Mouse (Mus musculus): ENCODE measurements around the gene Rbms2. TPM values are rescaled to one million over a fixed set of nuclear protein-coding genes. Genes with fewer than 3 reads are reported as not detected.
"Not testable (repeated sequence)": the region's sequence is repeated elsewhere in the genome, so short reads cannot be mapped to it uniquely, and the experiment has no call there.

Rbms2 gene
- total RNA-seq, 2 experiments from 2014 or later, result 51.8 to 71.2 TPM

GRCm38 (mm10) chr10:128210954-128211353 is 30.9 kb upstream of the Rbms2 start:
- peak overlapping the region; percentile 90 for H3K27ac ChIP-seq
- TF ChIP-seq CTCF (IDR thresholded peaks at IDR 0.05), result no peak
- peak overlapping the region; percentile 73 for H3K4me3 ChIP-seq
- intact Hi-C loops (cut with DNase I), result no loop called here
- peak; percentile 41 for DNase-seq

GRCm38 (mm10) chr10:128210131-128210530 is 30.0 kb upstream of the Rbms2 start:
- intact Hi-C loops (cut with DNase I), result no loop called here
- H3K27ac ChIP-seq, result no peak overlapping the region
- no peak for DNase-seq
- H3K4me3 ChIP-seq, result peak overlapping the region; percentile 73
- TF ChIP-seq CTCF (IDR thresholded peaks at IDR 0.05), result no peak

GRCm38 (mm10) chr10:128209311-128210009 is 29.4 kb upstream of the Rbms2 start:
- no peak for TF ChIP-seq CTCF (IDR thresholded peaks at IDR 0.05)
- Histone ChIP-seq H3K27ac (no peak overlapping the region), H3K4me3 (no peak overlapping the region)
- intact Hi-C loops (cut with DNase I), result no loop called here
- DNase-seq, result no peak

- DNase-seq, result no peak
- Histone ChIP-seq H3K27ac (no peak overlapping the region), H3K4me3 (no peak overlapping the region)
- intact Hi-C loops (cut with DNase I), result no loop called here
- TF ChIP-seq CTCF (IDR thresholded peaks at IDR 0.05), result no peak
These were observed 28.2 kb upstream of the Rbms2 start for GRCm38 (mm10) chr10:128208326-128208725.

GRCm38 (mm10) chr10:128204941-128205340 is 24.8 kb upstream of the Rbms2 start:
- intact Hi-C loops (cut with DNase I), result no loop called here
- no peak overlapping the region for H3K4me3 ChIP-seq
- no peak for TF ChIP-seq CTCF (IDR thresholded peaks at IDR 0.05)
- DNase-seq, result no peak
- no peak overlapping the region for H3K27ac ChIP-seq

- no peak overlapping the region for H3K4me3 ChIP-seq
- no peak for DNase-seq
- no peak overlapping the region for H3K27ac ChIP-seq
- intact Hi-C loops (cut with DNase I), result no loop called here
- no peak for TF ChIP-seq CTCF (IDR thresholded peaks at IDR 0.05)
These were observed 21.8 kb upstream of the Rbms2 start for GRCm38 (mm10) chr10:128201856-128202255.

- peak overlapping the region; percentile 89 for H3K4me3 ChIP-seq
- peak; percentile 22 for DNase-seq
- no peak for TF ChIP-seq CTCF (IDR thresholded peaks at IDR 0.05)
- peak overlapping the region; percentile 89 for H3K27ac ChIP-seq
- intact Hi-C loops (cut with DNase I), result no loop called here
These were observed 14.7 kb upstream of the Rbms2 start for GRCm38 (mm10) chr10:128194551-128195461.

- TF ChIP-seq CTCF (IDR thresholded peaks at IDR 0.05), result no peak
- DNase-seq, result peak; percentile 99
- intact Hi-C loops (cut with DNase I), result no loop called here
- Histone ChIP-seq H3K4me3 (peak within 1 kb of the TSS; percentile 89), H3K27ac (peak within 1 kb of the TSS; percentile 89)
These were observed 14.0 kb upstream of the Rbms2 start, which contains the start of gene Gls2 for GRCm38 (mm10) chr10:128194024-128194550. Gene Gls2 (plus strand): TSS chr10:128194457.

GRCm38 (mm10) chr10:128193113-128193512 is 13.0 kb upstream of the Rbms2 start:
- Histone ChIP-seq H3K27ac (no peak overlapping the region), H3K4me3 (no peak overlapping the region)
- intact Hi-C loops (cut with DNase I), result no loop called here
- no peak for DNase-seq
- TF ChIP-seq CTCF (IDR thresholded peaks at IDR 0.05), result no peak

GRCm38 (mm10) chr10:128192030-128192766 is 12.1 kb upstream of the Rbms2 start:
- DNase-seq; intact Hi-C loops (cut with DNase I); H3K27ac ChIP-seq; H3K4me3 ChIP-seq: not testable (repeated sequence)

GRCm38 (mm10) chr10:128191472-128191871 is 11.4 kb upstream of the Rbms2 start:
- DNase-seq, result no peak
- H3K27ac ChIP-seq, result no peak overlapping the region
- no peak overlapping the region for H3K4me3 ChIP-seq
- intact Hi-C loops (cut with DNase I), result no loop called here
- TF ChIP-seq CTCF (IDR thresholded peaks at IDR 0.05), result no peak

- DNase-seq, result peak; percentile 81
- no peak overlapping the region for H3K4me3 ChIP-seq
- intact Hi-C loops (cut with DNase I), result loop anchor here (10.0 kb wide), 1 partner anchor 234 kb away; no protein-coding TSS in a partner anchor
- peak; percentile 86 for TF ChIP-seq CTCF (IDR thresholded peaks at IDR 0.05)
- H3K27ac ChIP-seq, result no peak overlapping the region
These were observed 8.3 kb upstream of the Rbms2 start for GRCm38 (mm10) chr10:128188242-128188877.
